Mouse (Mus musculus): ENCODE measurements at regions not wholly inside any gene's neighbourhood (a gene's known extent, or its start where the extent isn't known, plus 50 kb on each side); places are given as distances from the start of the nearest gene placed in this dataset.

GRCm38 (mm10) chr2:123267036-123267435 lies 502.0 kb downstream of the Sqor start:
- no peak for DNase-seq

- DNase-seq = no peak
These were observed 510.1 kb downstream of the Sqor start for GRCm38 (mm10) chr2:123274866-123275735.

GRCm38 (mm10) chr2:123275736-123276330 lies 510.8 kb downstream of the Sqor start:
- DNase-seq = no peak

GRCm38 (mm10) chr2:123311554-123312276 lies 546.7 kb downstream of the Sqor start:
- no peak for DNase-seq

GRCm38 (mm10) chr2:123312277-123312617 lies 547.2 kb downstream of the Sqor start:
- DNase-seq = peak; percentile 18 to 71

GRCm38 (mm10) chr2:123320448-123321097 lies 555.5 kb downstream of the Sqor start:
- no peak for DNase-seq

GRCm38 (mm10) chr2:123323769-123324168 lies 558.7 kb downstream of the Sqor start:
- no peak for DNase-seq

- no peak for DNase-seq
These were observed 559.9 kb downstream of the Sqor start for GRCm38 (mm10) chr2:123324896-123325295.

GRCm38 (mm10) chr2:123349625-123350346 lies 584.7 kb downstream of the Sqor start:
- DNase-seq = no peak

GRCm38 (mm10) chr2:123364204-123364603 lies 599.2 kb downstream of the Sqor start:
- no peak for DNase-seq

- DNase-seq = no peak
These were observed 601.5 kb downstream of the Sqor start for GRCm38 (mm10) chr2:123366571-123366970.

GRCm38 (mm10) chr2:123385622-123386418 lies 620.8 kb downstream of the Sqor start:
- no peak for DNase-seq

- DNase-seq = no peak
These were observed 622.0 kb downstream of the Sqor start for GRCm38 (mm10) chr2:123386773-123387604.

GRCm38 (mm10) chr2:123390981-123391380 lies 625.9 kb downstream of the Sqor start:
- no peak for DNase-seq

- DNase-seq = no peak
These were observed 629.3 kb downstream of the Sqor start for GRCm38 (mm10) chr2:123394296-123394695.

- DNase-seq = no peak
These were observed 632.5 kb downstream of the Sqor start for GRCm38 (mm10) chr2:123397551-123397950.

GRCm38 (mm10) chr2:123401064-123401463 lies 636.0 kb downstream of the Sqor start:
- no peak for DNase-seq

- no peak for DNase-seq
These were observed 644.0 kb downstream of the Sqor start for GRCm38 (mm10) chr2:123409075-123409474.

GRCm38 (mm10) chr2:123458034-123458677 lies 631.6 kb upstream of the Sema6d start:
- no peak for DNase-seq

- DNase-seq = no peak
These were observed 615.9 kb upstream of the Sema6d start for GRCm38 (mm10) chr2:123473840-123474239.

Data from kidney, adult 8-10 months (tissue).